Mouse (Mus musculus) cortical plate, adult 2 months (tissue): ENCODE measurements around the gene Spred2.

ENCODE experiments used
- CTCF ChIP-seq: fragments of 200-500 bp; IDR thresholded peaks from 2 replicates; pipeline ENCODE4 v1.5.1; 2011; ENCODE audit warnings: mild to moderate bottlenecking, control low read depth, low read length; ENCODE audit not compliant: insufficient read depth; ENCODE audit errors: extremely low read depth
- POLR2A ChIP-seq: fragments of 200-500 bp; IDR thresholded peaks from 2 replicates; pipeline ENCODE4 v1.6.1; 2011; ENCODE audit warnings: mild to moderate bottlenecking, low read length, control low read depth; ENCODE audit not compliant: insufficient read depth; ENCODE audit errors: extremely low read depth

DNA sequence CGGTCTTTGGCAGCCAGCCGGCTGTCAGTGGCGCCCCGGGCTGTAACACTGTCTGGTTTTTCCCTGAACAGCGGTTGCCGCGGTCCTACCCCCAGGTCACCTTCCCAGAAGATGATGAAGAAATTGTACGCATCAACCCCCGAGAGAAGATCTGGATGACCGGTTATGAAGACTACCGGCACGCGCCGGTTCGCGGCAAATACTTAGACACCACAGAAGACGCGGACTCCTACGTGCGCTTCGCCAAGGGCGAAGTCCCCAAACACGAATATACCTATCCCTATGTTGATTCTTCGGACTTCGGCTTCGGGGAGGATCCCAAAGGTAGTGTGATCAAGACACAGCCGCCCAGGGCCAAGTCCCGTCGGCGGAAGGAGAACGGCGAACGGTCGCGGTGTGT is 96.5 kb downstream of the Spred2 start:
- no peak for TF ChIP-seq CTCF
- no peak for TF ChIP-seq POLR2A
